Mouse (Mus musculus) midbrain, postnatal 0 days (tissue): ENCODE data around the gene Atp8a1. TPM values are rescaled to one million over a fixed set of nuclear protein-coding genes. Genes with fewer than 3 reads are reported as not detected.

Experiments used
- ATAC-seq: fragments of 200-750 bp; cut with Nextera tagmentation; 2 replicates; pipeline ENCODE4 v1.8.0; 2017; ENCODE audit warnings: moderate number of reproducible peaks, mild to moderate bottlenecking, moderate TSS enrichment, moderate library complexity; ENCODE audit not compliant: low FRiP score
- DNase-seq: peaks from one replicate; pipeline ENCODE4 v3.0.0-alpha.2; 2015; ENCODE audit warnings: low spot score
- H3K27ac ChIP-seq: fragments of 300-500 bp; sonication (generic); 2 replicates; pipeline ENCODE4 v1.5.1; 2014; ENCODE audit warnings: low read depth, mild to moderate bottlenecking, low read length, mixed read lengths
- H3K27me3 ChIP-seq: fragments of 300-500 bp; sonication (generic); 2 replicates; pipeline ENCODE4 v1.6.1; 2014; ENCODE audit warnings: low read length, control low read depth, mixed read lengths; ENCODE audit not compliant: insufficient read depth
- H3K36me3 ChIP-seq: fragments of 300-500 bp; sonication (generic); 2 replicates; pipeline ENCODE4 v1.6.1; 2014; ENCODE audit warnings: low read length, control low read depth, mixed read lengths; ENCODE audit not compliant: insufficient read depth
- H3K4me1 ChIP-seq: fragments of 300-500 bp; sonication (generic); 2 replicates; pipeline ENCODE4 v1.6.1; 2014; ENCODE audit warnings: mild to moderate bottlenecking, control low read depth, antibody characterized with exemption, low read length, mixed read lengths; ENCODE audit not compliant: insufficient read depth
- H3K4me2 ChIP-seq: fragments of 300-500 bp; sonication (generic); 2 replicates; pipeline ENCODE4 v1.6.1; 2014; ENCODE audit warnings: low read depth, mild to moderate bottlenecking, low read length, mixed read lengths; ENCODE audit not compliant: poor library complexity, severe bottlenecking
- H3K4me3 ChIP-seq: fragments of 300-500 bp; sonication (generic); 2 replicates; pipeline ENCODE4 v1.5.1; 2014; ENCODE audit warnings: low read depth, mild to moderate bottlenecking, low read length, moderate library complexity
- H3K9ac ChIP-seq: fragments of 300-500 bp; sonication (generic); replicated peaks from 2 replicates; pipeline ENCODE4 v1.6.1; 2014; ENCODE audit warnings: mild to moderate bottlenecking, low read length, moderate library complexity, mixed read lengths; ENCODE audit not compliant: poor library complexity, severe bottlenecking
- H3K9me3 ChIP-seq: fragments of 300-500 bp; sonication (generic); 2 replicates; pipeline ENCODE4 v1.6.1; 2016; ENCODE audit warnings: low read length, control low read depth
- CTCF ChIP-seq: IDR thresholded peaks from 2 replicates; pipeline ENCODE4 v1.5.1; 2016; ENCODE audit warnings: antibody characterized with exemption, mild to moderate bottlenecking
- WGBS: fragments of 180-500 bp; shearing (Covaris S2); extraction: QIAGEN DNeasy Blood & Tissue Kit; methylation state at CpG from one replicate; pipeline ENCODE4 v1.1.7; 2014; 5-methylcytosine and 5-hydroxymethylcytosine counted together
- polyA plus RNA-seq: library from polyadenylated mRNA; unstranded; fragments of >200 nt; fragmentation: Nextera tagmentation; extraction: Ambion mirVana; gene quantifications from 2 replicates; pipeline ENCODE4 v1.2.1, GENCODE M21; 2015
- total RNA-seq: library from RNA; depleted of rRNA; stranded (reverse); fragments of >200 nt; gene quantifications from 2 replicates; pipeline ENCODE4 v1.2.3, GENCODE M21; 2014

Atp8a1 gene
- total and polyA plus RNA-seq, 2 experiments from 2014 or later, result 42.9 to 95.7 TPM

GRCm38 (mm10) chr5:67848511-67849014 is 1.3 kb upstream of the Atp8a1 start:
- peak overlapping the region; percentile 87 for H3K27ac ChIP-seq
- no peaks in the 10 kb centered on the region for H3K27me3 ChIP-seq
- no peaks in the 10 kb centered on the region for H3K9me3 ChIP-seq
- DNase-seq, result no peak
- H3K4me1 ChIP-seq, result peaks cover 12% of the 10 kb centered on the region
- no peak for ATAC-seq
- no peaks in the 10 kb centered on the region for H3K36me3 ChIP-seq
- peak overlapping the region; percentile 78 for H3K4me2 ChIP-seq
- no peak for TF ChIP-seq CTCF
- WGBS, result 25% methylated on average over 12 of the region's 12 CpGs
- peak overlapping the region; percentile 62 for H3K4me3 ChIP-seq
- peak overlapping the region; percentile 71 for H3K9ac ChIP-seq

GRCm38 (mm10) chr5:67846361-67847224 is 641 bp downstream of the Atp8a1 start:
- ATAC-seq, result peak; percentile 67; the same call in 1 of the 2 replicates
- peak; percentile 73 for DNase-seq
- peak overlapping the region; percentile 71 for H3K9ac ChIP-seq
- WGBS, result under 1% methylated on average over 38 of the region's 39 CpGs
- H3K4me1 ChIP-seq, result peaks cover 18% of the 10 kb centered on the region
- H3K4me2 ChIP-seq, result peak overlapping the region; percentile 78
- no peaks in the 10 kb centered on the region for H3K27me3 ChIP-seq
- no peaks in the 10 kb centered on the region for H3K36me3 ChIP-seq
- peak; percentile 60 for TF ChIP-seq CTCF
- peak overlapping the region; percentile 87 for H3K27ac ChIP-seq
- H3K9me3 ChIP-seq, result no peaks in the 10 kb centered on the region
- H3K4me3 ChIP-seq, result peak overlapping the region; percentile 62

GRCm38 (mm10) chr5:67845190-67845691 is 2.0 kb downstream of the Atp8a1 start:
- DNase-seq (peak; percentile 53), ATAC-seq (no peak)
- Histone ChIP-seq H3K4me2 (peak overlapping the region; percentile 78), H3K27me3 (no peaks in the 10 kb centered on the region), H3K9me3 (no peaks in the 10 kb centered on the region), H3K9ac (peak overlapping the region; percentile 71), H3K4me1 (peaks cover 22% of the 10 kb centered on the region), H3K36me3 (no peaks in the 10 kb centered on the region), H3K27ac (no peak overlapping the region), H3K4me3 (peak overlapping the region; percentile 62)
- 20% methylated on average over 8 of the region's 8 CpGs for WGBS
- TF ChIP-seq CTCF, result no peak

GRCm38 (mm10) chr5:67844070-67844469 is 3.2 kb downstream of the Atp8a1 start:
- no peak for TF ChIP-seq CTCF
- peak overlapping the region; percentile 78 for H3K4me2 ChIP-seq
- no peaks in the 10 kb centered on the region for H3K27me3 ChIP-seq
- H3K4me1 ChIP-seq, result peaks cover 22% of the 10 kb centered on the region
- H3K9ac ChIP-seq, result no peak overlapping the region
- 78% methylated on average over 4 of the region's 4 CpGs for WGBS
- DNase-seq (no peak), ATAC-seq (no peak)
- H3K36me3 ChIP-seq, result no peaks in the 10 kb centered on the region
- H3K27ac ChIP-seq, result no peak overlapping the region
- no peaks in the 10 kb centered on the region for H3K9me3 ChIP-seq
- peak overlapping the region; percentile 62; the same call in 1 of the 2 replicates for H3K4me3 ChIP-seq

- 13% methylated on average over 6 of the region's 6 CpGs for whole genome bisulfite sequencing
- Histone ChIP-seq H3K27me3 (no peaks in the 10 kb centered on the region), H3K9ac (no peak overlapping the region), H3K27ac (no peak overlapping the region), H3K4me2 (peak overlapping the region; percentile 3; the same call in 1 of the 2 replicates), H3K4me3 (no peak overlapping the region), H3K36me3 (no peaks in the 10 kb centered on the region), H3K9me3 (no peaks in the 10 kb centered on the region), H3K4me1 (peaks cover 22% of the 10 kb centered on the region)
- peak; percentile 48 for TF ChIP-seq CTCF
- ATAC-seq (no peak), DNase-seq (peak; percentile 72)
Observed at GRCm38 (mm10) chr5:67842306-67842705, 4.9 kb downstream of the Atp8a1 start.

- DNase-seq (no peak), ATAC-seq (no peak)
- Histone ChIP-seq H3K9me3 (no peaks in the 10 kb centered on the region), H3K4me2 (no peak overlapping the region), H3K27me3 (no peaks in the 10 kb centered on the region), H3K4me1 (no peaks in the 10 kb centered on the region), H3K4me3 (no peak overlapping the region), H3K36me3 (peaks cover 6% of the 10 kb centered on the region), H3K27ac (no peak overlapping the region), H3K9ac (no peak overlapping the region)
- WGBS, result 99% methylated on average over 5 of the region's 5 CpGs
- no peak for TF ChIP-seq CTCF
Observed at GRCm38 (mm10) chr5:67833841-67834240, 13.4 kb downstream of the Atp8a1 start.
